Mouse (Mus musculus) neutrophil, adult 83 days (primary cell): ENCODE data around the gene Adat1. TPM values are rescaled to one million over a fixed set of nuclear protein-coding genes. Genes with fewer than 3 reads are reported as not detected.

ENCODE experiments used
- total RNA-seq, 2 experiments: library from RNA; stranded (reverse); gene quantifications; one replicate each; pipeline ENCODE4 v1.2.4; 2023

Adat1 gene
- under 1 TPM; 0.83 to 0.97 TPM for total RNA-seq

DNA sequence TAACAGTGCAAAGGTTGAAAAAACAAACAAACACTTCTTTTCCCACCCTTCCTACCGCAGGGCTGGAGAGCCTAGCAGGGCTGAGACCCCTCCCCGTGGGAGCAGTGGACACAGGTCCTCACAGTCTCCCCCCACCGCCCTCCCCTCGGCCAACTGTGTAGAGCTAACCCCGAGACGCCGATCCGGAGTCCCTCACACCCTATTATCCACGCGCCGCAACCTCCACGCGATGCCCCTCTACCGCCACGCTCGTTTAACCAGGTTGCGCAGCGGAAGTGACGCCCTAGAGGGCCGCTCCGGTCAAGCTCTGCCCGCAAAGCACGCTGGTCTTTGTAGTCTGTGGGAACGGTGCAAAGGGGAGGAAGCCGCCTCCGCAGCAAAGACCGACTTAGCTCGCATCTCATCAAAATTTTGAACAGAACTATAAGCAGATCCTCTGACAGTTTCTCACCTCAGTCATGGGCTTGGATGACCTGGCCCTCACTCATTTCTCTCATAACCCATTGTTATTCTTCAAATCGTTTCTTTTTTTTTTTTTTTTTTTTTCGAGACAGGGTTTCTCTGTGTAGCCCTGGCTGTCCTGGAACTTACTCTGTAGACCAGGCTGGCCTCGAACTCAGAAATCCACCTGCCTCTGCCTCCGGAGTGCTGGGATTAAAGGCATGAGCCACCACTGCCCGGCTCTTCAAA, at the start of gene Adat1:
TSS of gene Adat1 (minus strand) at position 290 of the 690 bp plus-strand sequence.

DNA sequence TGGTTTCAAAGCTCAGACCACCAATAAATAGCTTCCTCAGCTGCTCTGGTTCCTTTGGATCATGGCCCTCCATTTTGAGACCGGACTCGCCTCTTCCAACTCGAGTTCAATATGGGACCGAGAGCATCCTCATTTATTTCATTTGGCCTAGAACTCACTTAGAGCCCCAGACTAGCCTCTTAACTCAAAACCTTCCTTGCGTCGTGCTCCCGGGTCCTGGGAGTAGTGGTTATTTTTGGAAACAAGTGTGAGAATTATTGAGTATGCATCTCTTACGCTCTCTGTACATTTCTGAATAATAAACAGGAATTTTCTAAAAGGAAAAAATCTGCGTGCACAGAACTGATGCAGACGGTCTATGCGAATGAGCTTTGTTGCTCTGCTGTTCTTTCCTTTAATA, 22.8 kb upstream of the Adat1 start, which contains the start of gene Gm6793:
TSS of gene Gm6793 (minus strand) at position 101 of the 400 bp plus-strand sequence.

DNA sequence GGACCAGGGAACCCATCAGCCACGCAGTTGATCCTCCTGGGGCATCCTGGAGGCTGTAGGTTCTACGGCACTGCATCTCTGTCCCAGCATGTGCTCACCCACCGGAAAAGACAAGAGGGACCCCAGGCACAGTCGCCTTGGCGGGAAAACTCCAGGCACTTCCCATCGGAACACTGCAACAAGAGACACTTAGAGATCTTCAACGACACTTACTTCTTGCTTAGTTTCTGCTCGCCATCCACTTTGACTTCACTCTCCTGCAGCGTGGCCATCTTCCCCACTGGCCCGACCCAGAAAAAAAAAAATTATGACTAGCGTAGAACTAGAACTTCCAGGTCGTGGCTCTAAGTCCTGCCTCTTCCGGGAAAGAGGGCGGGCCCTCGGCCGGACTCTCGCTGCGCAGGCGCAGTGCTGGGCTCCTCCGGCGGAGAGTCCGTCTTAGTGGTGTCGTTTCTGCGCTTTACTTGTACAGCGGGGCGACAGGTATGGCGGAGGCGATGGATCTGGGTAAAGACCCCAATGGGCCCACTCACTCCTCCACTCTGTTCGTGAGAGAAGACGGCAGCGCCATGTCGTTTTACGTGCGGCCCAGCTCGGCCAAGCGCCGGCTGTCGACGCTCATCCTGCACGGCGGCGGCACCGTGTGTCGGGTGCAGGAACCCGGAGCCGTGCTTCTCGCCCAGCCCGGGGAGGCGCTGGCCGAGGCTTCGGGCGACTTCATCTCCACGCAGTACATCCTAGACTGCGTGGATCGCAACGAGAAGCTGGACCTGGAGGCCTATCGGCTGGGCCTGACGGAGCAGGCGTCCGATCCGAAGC, 19.1 kb upstream of the Adat1 start, which contains the start of the genes Kars and Terf2ip:
TSS of gene Kars (minus strand) at position 327 of the 819 bp plus-strand sequence.
TSS of gene Terf2ip (plus strand) at position 402 of the 819 bp plus-strand sequence.

GRCm38 (mm10) chr8:111940171-111941100, 51.7 kb downstream of the Adat1 start, which contains the start of gene Gabarapl2:
TSS of gene Gabarapl2 (plus strand) at chr8:111940703.

DNA sequence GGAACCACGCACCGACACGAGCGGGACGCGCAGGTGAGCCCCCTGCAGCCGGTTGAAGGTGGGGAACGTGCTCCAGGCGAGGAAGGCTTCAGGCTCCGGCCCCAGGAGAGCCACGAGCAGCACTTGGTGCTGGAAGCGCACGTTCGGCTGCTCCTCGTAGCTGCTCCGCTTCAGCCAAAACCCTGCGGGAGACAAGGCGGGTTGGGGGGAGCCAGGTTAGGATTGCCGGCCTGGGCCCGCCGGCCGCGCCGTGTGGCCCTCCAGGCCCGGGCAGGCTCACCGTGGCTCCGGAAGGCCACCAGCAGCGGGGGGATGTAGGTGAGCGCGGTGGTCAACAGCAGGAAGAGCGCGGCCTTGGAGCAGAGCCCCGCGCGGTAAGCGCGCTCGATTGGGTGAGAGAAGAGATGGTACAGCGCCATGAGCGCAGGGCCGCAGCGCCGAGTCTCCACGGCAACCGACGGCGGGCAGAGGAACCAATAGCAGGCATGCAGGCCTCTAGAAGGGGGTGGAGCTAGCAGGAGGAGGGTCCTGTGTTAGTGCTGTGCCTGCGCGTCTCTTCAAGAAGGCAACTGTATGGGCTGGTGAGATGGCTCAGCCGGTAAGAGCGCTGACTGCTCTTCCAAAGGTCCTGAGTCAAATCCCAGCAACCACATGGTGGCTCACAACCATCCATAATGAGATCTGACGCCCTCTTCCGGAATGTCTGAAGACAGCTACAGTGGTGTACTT, 58.6 kb downstream of the Adat1 start, which contains the start of gene Tmem231:
TSS of gene Tmem231 (minus strand) at position 534 of the 729 bp plus-strand sequence.

Other genes with a start within 250 kb of the Adat1 start
- gene Bcar1, start 248.5 kb downstream of the Adat1 start, total RNA-seq: not detected
- gene Cfdp1, start 138.0 kb downstream of the Adat1 start, total RNA-seq: 10 to 100 TPM; 26.4 to 26.6 TPM
- gene Tmem170, start 115.6 kb downstream of the Adat1 start, total RNA-seq: 1 to 10 TPM; 3.1 TPM
- not detected for gene Chst5, start 81.9 kb downstream of the Adat1 start, total RNA-seq
- under 1 TPM; 0.42 to 0.92 TPM for gene Tmem231, start 58.4 kb downstream of the Adat1 start, total RNA-seq
- gene Gabarapl2, start 51.6 kb downstream of the Adat1 start, total RNA-seq: 10 to 100 TPM; 83.3 to 92.3 TPM
- gene Kars, start 19.0 kb upstream of the Adat1 start, total RNA-seq: 10 to 100 TPM; 52.2 to 54.9 TPM
- gene Terf2ip, start 19.1 kb upstream of the Adat1 start, total RNA-seq: 1 to 10 TPM; 6.5 to 9.0 TPM
- not detected for gene Gm6793, start 22.7 kb upstream of the Adat1 start, total RNA-seq